Mouse (Mus musculus) adrenal gland, adult (tissue): ENCODE results near the gene Cry2.

ENCODE experiments used
- DNase-seq, 2 experiments: peaks; one replicate each; pipeline ENCODE4 v3.0.0; 2022 to 2023; ENCODE audit warnings: low spot score in 1 of 2; ENCODE audit not compliant: inconsistent age in 2 of 2

The Cry2 gene

GRCm38 (mm10) chr2:92446656-92447055, 12.8 kb upstream of the Cry2 start:
- no peak for DNase-seq

GRCm38 (mm10) chr2:92445890-92446289, 12.0 kb upstream of the Cry2 start:
- peak; percentile 68 to 78 for DNase-seq

- no peak for DNase-seq
Measured at GRCm38 (mm10) chr2:92444376-92444775, 10.5 kb upstream of the Cry2 start.

GRCm38 (mm10) chr2:92443313-92443712, 9.5 kb upstream of the Cry2 start:
- DNase-seq, result peak in 1 of 2 experiments; percentile 66

- DNase-seq, result no peak
Measured at GRCm38 (mm10) chr2:92442419-92443001, 8.7 kb upstream of the Cry2 start.

DNA sequence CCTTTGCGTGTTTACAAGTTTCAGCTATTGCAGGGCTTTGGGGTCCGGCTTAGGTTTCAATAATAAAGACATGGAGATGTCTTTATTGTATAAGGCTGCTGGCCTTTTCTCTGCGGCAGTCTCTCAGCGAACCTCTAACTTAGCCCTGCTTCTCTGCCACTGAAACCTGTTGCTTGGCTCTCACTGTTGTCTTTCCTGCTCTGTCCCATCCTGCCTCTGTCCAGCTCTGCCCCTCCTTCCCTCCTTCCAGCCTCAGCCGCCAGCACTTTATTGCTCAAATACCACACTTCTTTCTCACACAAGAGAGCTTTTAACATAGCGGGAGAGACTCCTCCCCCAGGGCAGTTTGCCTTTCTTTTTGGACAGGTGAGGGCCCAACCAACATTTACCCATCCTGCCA, 6.6 kb upstream of the Cry2 start:
- DNase-seq, result no peak

- no peak for DNase-seq
Measured at GRCm38 (mm10) chr2:92438567-92438966, 4.7 kb upstream of the Cry2 start.

- DNase-seq, result peak; percentile 79 to 95
Measured at GRCm38 (mm10) chr2:92437875-92438274, 4.0 kb upstream of the Cry2 start.

GRCm38 (mm10) chr2:92437366-92437765, 3.5 kb upstream of the Cry2 start:
- DNase-seq, result peak in 1 of 2 experiments; percentile 77

- DNase-seq, result no peak
Measured at GRCm38 (mm10) chr2:92435023-92435422, 1.2 kb upstream of the Cry2 start.

- DNase-seq, result no peak
Measured at GRCm38 (mm10) chr2:92434375-92434745, 517 bp upstream of the Cry2 start.

DNA sequence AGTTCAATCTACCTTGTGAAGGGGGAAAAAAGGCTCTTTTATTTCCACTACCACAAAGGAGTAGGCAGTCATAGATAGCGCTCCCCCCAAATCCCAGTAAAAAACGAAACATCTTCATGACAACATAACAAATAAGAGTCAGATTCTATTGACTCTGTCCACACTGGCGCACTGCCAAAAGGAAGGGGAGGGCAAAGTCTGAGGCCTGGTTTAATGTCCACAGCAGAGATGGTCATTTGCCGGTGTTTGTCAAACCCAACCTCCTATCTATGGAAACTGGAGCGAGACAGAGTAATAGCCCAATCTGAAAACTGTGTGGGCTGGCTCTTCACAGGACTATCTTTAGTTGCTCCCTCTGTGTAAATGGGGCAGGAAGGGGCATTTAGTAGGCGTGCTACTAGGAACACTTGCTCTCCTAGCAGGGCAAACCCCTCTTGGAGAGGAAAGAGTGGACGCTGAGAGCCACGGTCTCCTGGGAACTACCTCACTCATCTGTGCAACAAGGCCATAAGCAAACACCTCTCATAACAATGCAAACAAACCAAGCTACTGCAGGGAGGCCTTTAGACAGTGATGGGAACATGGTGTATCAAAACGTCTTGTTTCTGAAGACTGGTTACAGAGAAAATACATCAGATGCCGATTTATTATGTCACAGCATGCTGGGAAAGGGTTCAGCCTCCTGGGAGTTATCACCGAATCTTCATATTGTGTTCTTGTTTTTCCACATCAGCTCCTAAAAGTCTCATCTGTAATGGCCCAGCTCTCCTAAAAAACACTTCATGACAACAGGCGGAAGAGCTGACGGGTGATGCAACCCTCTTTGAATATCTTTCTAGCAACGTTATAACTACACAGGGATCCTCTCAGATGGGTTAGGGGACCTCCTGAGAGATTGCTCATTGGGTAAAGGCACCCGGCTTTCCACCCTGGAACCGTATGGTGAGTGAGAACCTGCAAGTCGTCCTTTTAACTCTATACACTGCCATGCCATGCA, 1.2 kb downstream of the Cry2 start:
- peak; percentile 55 to 82 for DNase-seq

DNA sequence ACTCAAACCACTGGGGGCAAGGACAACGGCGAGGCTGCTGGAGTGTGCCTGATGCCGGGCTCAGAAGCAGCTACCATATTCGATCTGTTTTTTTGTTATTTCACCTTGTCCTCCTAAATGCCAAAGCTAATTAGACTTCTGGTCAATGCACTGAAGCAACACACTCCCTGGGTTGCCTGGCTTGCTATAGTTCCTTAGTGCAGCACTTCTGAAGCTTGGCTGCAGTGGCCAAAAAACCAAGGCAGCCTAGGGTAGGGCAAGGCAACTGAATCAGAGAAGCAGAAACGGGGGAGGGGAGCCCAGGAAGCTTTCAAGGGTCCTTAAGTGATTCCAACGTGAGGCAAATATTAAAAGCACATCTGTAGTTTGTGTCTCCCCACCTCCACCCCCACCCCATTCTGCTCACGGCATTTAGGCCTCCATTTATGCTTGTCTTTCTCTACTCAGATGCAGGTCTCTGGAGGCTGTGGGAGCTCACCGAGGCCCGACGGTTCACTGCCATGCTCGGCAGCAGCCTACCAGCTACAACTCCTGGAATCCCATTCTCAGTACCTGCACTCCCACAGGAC, 2.1 kb downstream of the Cry2 start:
- peak in 1 of 2 experiments; percentile 64 for DNase-seq

DNA sequence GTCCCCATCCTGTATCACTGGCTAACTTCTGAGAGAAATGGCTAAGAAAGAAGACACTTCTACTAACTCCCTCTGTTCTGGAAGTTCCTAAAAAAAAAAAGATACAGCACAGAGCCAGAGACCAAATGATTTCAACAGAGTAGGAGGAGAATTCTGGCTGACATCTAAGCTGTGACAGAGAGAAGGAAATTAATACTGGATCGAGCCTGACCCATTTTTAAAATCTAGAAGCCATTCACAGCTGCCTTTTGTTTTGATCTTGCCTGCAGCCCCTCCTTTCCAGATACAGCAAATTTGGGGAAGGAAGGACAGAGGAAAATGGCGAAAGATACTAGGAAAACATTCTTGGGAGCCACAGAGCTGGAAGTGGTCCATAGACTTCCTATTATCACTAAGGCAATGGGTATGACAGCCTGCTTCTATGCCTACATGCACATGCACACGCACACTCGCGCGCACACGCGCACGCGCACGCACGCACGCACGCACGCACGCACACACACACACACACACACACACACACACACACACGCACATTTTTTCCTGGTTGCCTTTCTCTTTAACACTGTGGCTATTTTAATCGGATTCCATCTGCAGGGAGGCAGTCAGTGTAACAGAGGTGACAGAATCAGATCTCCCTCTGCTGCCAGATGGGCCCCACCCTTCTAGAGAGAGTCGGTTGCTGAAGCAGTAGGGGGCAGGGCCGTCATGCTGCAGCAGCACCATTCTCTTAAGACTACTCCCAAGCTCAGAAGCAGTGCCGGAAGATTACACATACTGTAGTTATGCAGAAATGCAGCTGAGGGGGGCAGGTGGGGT, 2.9 kb downstream of the Cry2 start:
- DNase-seq, result peak; percentile 53 to 76

GRCm38 (mm10) chr2:92430089-92430488, 3.8 kb downstream of the Cry2 start:
- peak in 1 of 2 experiments; percentile 61 for DNase-seq

GRCm38 (mm10) chr2:92427882-92428281, 6.0 kb downstream of the Cry2 start:
- peak; percentile 90 to 94 for DNase-seq

- DNase-seq, result peak in 1 of 2 experiments; percentile 49
Measured at GRCm38 (mm10) chr2:92426426-92426825, 7.4 kb downstream of the Cry2 start.

DNA sequence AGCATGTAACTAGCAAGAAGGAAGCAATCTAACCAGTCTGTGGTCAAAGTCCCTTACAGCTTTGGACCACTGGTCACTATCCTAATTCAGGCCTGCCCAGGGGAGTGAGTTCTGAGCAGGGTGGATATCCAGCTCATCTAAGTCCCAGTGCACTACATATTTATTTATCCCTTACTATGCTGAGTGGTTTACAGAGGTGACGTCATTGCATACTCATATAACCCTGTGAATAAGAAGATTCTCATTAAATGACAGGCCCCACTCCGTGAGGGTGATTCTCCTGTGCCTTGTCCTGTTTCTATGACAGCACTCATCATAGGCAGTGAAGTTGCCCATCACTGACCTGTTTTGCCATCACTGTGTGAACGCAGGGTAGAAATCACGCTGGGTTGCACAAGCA, 8.5 kb downstream of the Cry2 start:
- no peak for DNase-seq

GRCm38 (mm10) chr2:92424462-92425308, 9.2 kb downstream of the Cry2 start:
- peak; percentile 79 to 90 for DNase-seq
